Mouse (Mus musculus): ENCODE measurements around the gene Tnrc18.

DNA sequence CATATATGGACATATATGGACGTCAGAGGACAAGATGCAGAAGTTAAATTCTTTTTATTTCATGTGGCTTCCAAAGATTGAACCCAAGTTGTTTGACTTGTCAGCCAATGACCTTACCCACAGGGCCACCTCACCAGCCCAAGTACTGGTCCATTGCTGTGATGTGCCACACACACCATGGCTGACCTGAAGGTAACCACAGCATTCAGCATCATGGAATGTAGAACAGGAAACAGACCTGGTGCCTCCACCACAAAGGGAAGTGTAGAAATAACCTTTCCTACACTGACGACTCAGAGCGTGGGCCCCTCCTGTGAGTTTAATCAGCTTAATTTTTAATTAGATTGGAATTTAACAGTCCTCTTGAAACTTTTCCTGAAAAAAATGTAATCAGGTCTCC, 127.1 kb downstream of the Tnrc18 start:
- TF ChIP-seq CTCF (IDR thresholded peaks at IDR 0.05; ENCODE audit: control insufficient read depth, insufficient read depth, low read length) (no peak), POLR2A (IDR thresholded peaks at IDR 0.05; ENCODE audit: borderline replicate concordance, control insufficient read depth, low read depth, low read length) (no peak)

Measured in bone marrow, adult 2 months (tissue).